ENCODE assay signal across 10 mouse cellular contexts in the genomic region with DNA sequence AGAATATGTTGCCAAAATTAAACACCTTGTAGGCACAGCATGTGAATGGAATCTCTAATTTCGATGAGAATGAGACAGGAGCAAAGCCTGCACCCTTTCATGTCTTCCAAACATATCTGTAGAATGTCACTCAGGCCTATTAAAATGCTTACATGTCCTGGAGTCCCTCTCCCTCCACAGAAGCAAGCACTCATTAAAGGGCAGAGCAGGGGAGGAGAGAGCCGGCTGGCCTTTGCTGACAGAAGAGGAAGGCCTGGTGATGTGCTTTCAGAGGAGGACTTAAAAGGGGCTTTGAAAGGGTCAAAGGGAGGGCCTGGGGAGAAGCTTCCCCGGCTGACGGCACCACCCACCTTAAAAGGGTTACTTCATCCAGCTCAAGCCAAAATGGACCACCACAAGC.
DNase-seq lines count a peak whose midpoint lies in the region; ATAC-seq and TF ChIP-seq lines count a peak whose summit lies in the region.
"Had no signal": no experiment of that assay in that cellular context is flagged by ENCODE, and none has a peak within 500 bp of the region (broad histone marks: within the 10 kb centered on the region; RNA-seq: fewer than 3 reads in every experiment).

No protein-coding gene starts in this region.

- no peak for ATAC-seq in heart, embryonic 13.5 days (ENCODE audit: extremely low read depth, insufficient number of reproducible peaks, low FRiP score, low TSS enrichment)
- ATAC-seq in forebrain, embryonic 12.5 days (ENCODE audit: low FRiP score): 0 out of 2 replicates have a peak, but pooled peaks have one; percentile 50
- 0 out of 2 replicates have a peak, but pooled peaks have one; percentile 38 for ATAC-seq in midbrain, embryonic 12.5 days (ENCODE audit: low FRiP score, low read depth)
- no peak for ATAC-seq in activated CD4-positive, CD25-positive, alpha-beta regulatory T cell, adult 4 months

- H3K9ac ChIP-seq in heart, embryonic 13.5 days: no peak overlapping the region
- no peak overlapping the region for H3K9ac ChIP-seq in forebrain, embryonic 12.5 days
- no peak overlapping the region for H3K9ac ChIP-seq in midbrain, embryonic 12.5 days (replicated peaks)
- H3K9ac ChIP-seq: limb, embryonic 13.5 days had no signal

- TF ChIP-seq POLR2A in brain, embryonic 14.5 days (IDR thresholded peaks at IDR 0.05; ENCODE audit: borderline replicate concordance, extremely low read depth, insufficient read depth, insufficient read length, poor library complexity, severe bottlenecking): no peak

- peaks cover 69% of the 10 kb centered on the region for H3K4me1 ChIP-seq in heart, embryonic 13.5 days
- peaks cover 58% of the 10 kb centered on the region for H3K4me1 ChIP-seq in forebrain, embryonic 12.5 days
- peaks cover 48% of the 10 kb centered on the region for H3K4me1 ChIP-seq in midbrain, embryonic 12.5 days

- no peaks in the 10 kb centered on the region for H3K9me3 ChIP-seq in heart, embryonic 13.5 days
- no peaks in the 10 kb centered on the region for H3K9me3 ChIP-seq in forebrain, embryonic 12.5 days
- no peaks in the 10 kb centered on the region for H3K9me3 ChIP-seq in midbrain, embryonic 12.5 days
- H3K9me3 ChIP-seq: limb, embryonic 13.5 days had no signal

- no peak for DNase-seq in heart, adult 8-10 months (ENCODE audit: low spot score)
- peak; percentile 83 for DNase-seq in brain, embryonic 14.5 days (ENCODE audit: low read depth)
- DNase-seq in cerebellum, postnatal 4 days (ENCODE audit: low spot score in 2 of 2): no peak
- no peak for DNase-seq in spleen, postnatal 36 days (ENCODE audit: low spot score in 2 of 2)
- DNase-seq: kidney, adult 9 months had no signal

- TF ChIP-seq CTCF in brain, embryonic 14.5 days (IDR thresholded peaks at IDR 0.05; ENCODE audit: borderline replicate concordance, extremely low read depth, insufficient read depth, insufficient read length): no peak

- peak overlapping the region; percentile 72; the same call in 1 of the 2 replicates for H3K27ac ChIP-seq in heart, embryonic 13.5 days (replicated peaks)
- peak overlapping the region; percentile 75 for H3K27ac ChIP-seq in forebrain, embryonic 12.5 days
- peak overlapping the region; percentile 73 for H3K27ac ChIP-seq in midbrain, embryonic 12.5 days (replicated peaks)
- H3K27ac ChIP-seq: limb, embryonic 13.5 days had no signal

- 24% methylated on average over 4 of the region's 4 CpGs for WGBS in heart, embryonic 13.5 days
- 15% methylated on average over 4 of the region's 4 CpGs for WGBS in forebrain, embryonic 12.5 days
- WGBS in midbrain, embryonic 12.5 days: 12% methylated on average over 4 of the region's 4 CpGs

- peak overlapping the region; percentile 55; the same call in 1 of the 2 replicates for H3K4me2 ChIP-seq in heart, embryonic 13.5 days
- H3K4me2 ChIP-seq in forebrain, embryonic 12.5 days: no peak overlapping the region
- no peak overlapping the region for H3K4me2 ChIP-seq in midbrain, embryonic 12.5 days (replicated peaks)
- H3K4me2 ChIP-seq: limb, embryonic 13.5 days had no signal

- no peak overlapping the region for H3K4me3 ChIP-seq in heart, embryonic 13.5 days
- no peak overlapping the region for H3K4me3 ChIP-seq in forebrain, embryonic 12.5 days (replicated peaks)
- H3K4me3 ChIP-seq in midbrain, embryonic 12.5 days: no peak overlapping the region
- H3K4me3 ChIP-seq: limb, embryonic 13.5 days had no signal

- H3K27me3 ChIP-seq in heart, embryonic 13.5 days (replicated peaks): no peaks in the 10 kb centered on the region
- peaks cover 3% of the 10 kb centered on the region; the same call in 1 of the 2 replicates for H3K27me3 ChIP-seq in forebrain, embryonic 12.5 days
- H3K27me3 ChIP-seq in midbrain, embryonic 12.5 days: no peaks in the 10 kb centered on the region
- H3K27me3 ChIP-seq: limb, embryonic 13.5 days had no signal

- H3K36me3 ChIP-seq in heart, embryonic 13.5 days: no peaks in the 10 kb centered on the region
- H3K36me3 ChIP-seq in forebrain, embryonic 12.5 days (replicated peaks): no peaks in the 10 kb centered on the region
- no peaks in the 10 kb centered on the region for H3K36me3 ChIP-seq in midbrain, embryonic 12.5 days
- H3K36me3 ChIP-seq: limb, embryonic 13.5 days had no signal

Comparison
In these comparisons a context has a peak if more than half of its experiments do, and no peak if none do; other contexts are left out.
1. ATAC-seq: peak in forebrain, embryonic 12.5 days (single experiment) and midbrain, embryonic 12.5 days (single experiment); none in heart, embryonic 13.5 days (single experiment) and activated CD4-positive, CD25-positive, alpha-beta regulatory T cell, adult 4 months (single experiment).
2. Peak in every context shown above with its lines, with median percentiles within 50 percentile points of each other: H3K27ac ChIP-seq.